Mouse (Mus musculus): Measurements from ENCODE around the gene 4930404N11Rik. TPM values are rescaled to one million over a fixed set of nuclear protein-coding genes. Genes with fewer than 3 reads are reported as not detected.
A peak's percentile ranks its signal among the peaks of the same experiment; 100 is the strongest.

Gene 4930404N11Rik
- polyA plus RNA-seq, 1 experiment, result 30.6 TPM

DNA sequence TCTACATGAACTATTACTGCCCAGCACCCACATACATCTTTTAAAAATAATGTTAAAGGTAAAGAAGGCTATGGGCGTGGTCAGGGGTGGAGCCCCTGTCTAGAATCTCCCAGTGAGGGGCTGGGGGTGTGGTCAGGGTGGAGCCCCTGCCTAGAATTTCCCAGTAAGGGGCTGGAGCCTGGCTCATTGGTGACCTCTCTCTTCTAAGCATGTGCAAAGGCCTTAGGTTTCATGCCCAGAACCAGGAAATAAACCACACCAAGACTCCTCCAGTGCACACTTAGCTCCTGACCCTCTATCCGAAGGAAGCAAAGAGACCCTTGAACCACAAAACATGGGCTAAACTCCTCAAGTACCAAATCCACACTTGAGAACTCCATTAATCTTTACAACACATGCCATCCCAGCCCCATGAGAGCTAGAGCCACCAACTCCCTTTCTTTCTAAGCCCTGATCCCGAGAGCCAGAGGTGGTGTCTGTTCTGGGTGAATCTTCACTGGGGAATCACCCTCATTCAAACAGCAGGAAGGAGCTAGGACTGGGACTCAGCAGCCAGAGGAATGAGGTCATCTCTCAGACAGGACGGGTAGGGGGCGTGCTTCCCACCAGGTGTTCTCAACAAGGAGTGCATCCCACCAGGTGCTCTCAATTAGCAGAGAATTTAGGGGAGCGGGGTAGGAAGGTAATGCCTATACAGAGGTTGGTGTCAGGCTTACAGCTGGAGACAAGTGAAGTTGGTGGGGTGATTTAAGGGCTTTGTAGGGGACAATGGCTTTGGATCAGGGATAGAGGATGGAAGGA is 11.1 kb upstream of the 4930404N11Rik start:
- Histone ChIP-seq H3K36me3 (replicated peaks; ENCODE audit: low read length) (peaks cover 50% of the 10 kb centered on the region), H3K4me1 (peaks cover 87% of the 10 kb centered on the region), H3K4me3 (replicated peaks) (peak overlapping the region; percentile 95), H3K9me3 (no peaks in the 10 kb centered on the region), H3K27me3 (replicated peaks) (no peaks in the 10 kb centered on the region)
- TF ChIP-seq FLI1 (IDR thresholded peaks at IDR 0.05; ENCODE audit: low read length), result no peak
- no peak for TF ChIP-seq GATA1 (IDR thresholded peaks at IDR 0.05; ENCODE audit: borderline replicate concordance, low read length)

DNA sequence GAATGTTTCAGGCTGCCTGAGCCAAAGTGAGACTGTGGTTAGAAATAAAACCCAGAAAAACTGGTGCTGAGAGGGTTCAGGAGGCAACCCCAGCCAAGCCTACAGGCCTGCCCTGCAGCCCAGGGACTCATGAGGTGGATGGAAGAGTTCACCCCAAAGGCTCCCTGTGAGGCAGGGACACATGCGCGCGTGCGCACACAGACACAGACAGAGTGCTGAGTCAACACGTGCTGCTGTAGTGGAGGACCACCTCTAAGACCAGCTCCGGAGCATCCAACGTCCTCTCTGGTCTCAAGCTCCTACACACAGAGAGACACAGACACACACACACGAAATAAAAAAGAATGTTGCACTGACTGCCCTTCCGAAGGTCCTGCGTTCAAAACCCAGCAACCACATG is 9.7 kb upstream of the 4930404N11Rik start:
- TF ChIP-seq FLI1 (IDR thresholded peaks at IDR 0.05; ENCODE audit: low read length), result no peak
- TF ChIP-seq GATA1 (IDR thresholded peaks at IDR 0.05; ENCODE audit: borderline replicate concordance, low read length), result no peak
- H3K36me3 ChIP-seq (replicated peaks; ENCODE audit: low read length), result peaks cover 64% of the 10 kb centered on the region
- H3K4me1 ChIP-seq, result peaks cover 73% of the 10 kb centered on the region
- H3K9me3 ChIP-seq, result no peaks in the 10 kb centered on the region
- H3K4me3 ChIP-seq (replicated peaks), result peak overlapping the region; percentile 42
- H3K27me3 ChIP-seq (replicated peaks), result no peaks in the 10 kb centered on the region

DNA sequence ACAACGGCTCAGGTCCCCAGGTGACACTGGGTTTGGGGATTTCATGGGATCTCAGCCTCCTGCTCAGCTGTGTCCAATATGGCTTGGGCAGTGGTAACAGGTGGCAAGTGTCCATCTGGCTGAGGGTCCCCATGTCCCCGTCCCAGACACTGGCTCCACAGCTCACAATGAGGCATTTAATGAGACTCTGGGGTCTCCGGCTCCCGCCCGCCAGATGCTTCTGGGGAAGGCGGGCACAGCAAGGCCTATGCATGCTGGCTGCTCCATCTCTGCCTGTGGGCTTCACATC is 1.5 kb upstream of the 4930404N11Rik start:
- H3K27me3 ChIP-seq (replicated peaks), result no peaks in the 10 kb centered on the region
- no peaks in the 10 kb centered on the region for H3K9me3 ChIP-seq
- H3K4me1 ChIP-seq, result peaks cover 73% of the 10 kb centered on the region
- TF ChIP-seq FLI1 (IDR thresholded peaks at IDR 0.05; ENCODE audit: low read length) (no peak), GATA1 (IDR thresholded peaks at IDR 0.05; ENCODE audit: borderline replicate concordance, low read length) (no peak)
- H3K36me3 ChIP-seq (replicated peaks; ENCODE audit: low read length), result peaks cover 100% of the 10 kb centered on the region
- H3K4me3 ChIP-seq (replicated peaks), result no peak overlapping the region

DNA sequence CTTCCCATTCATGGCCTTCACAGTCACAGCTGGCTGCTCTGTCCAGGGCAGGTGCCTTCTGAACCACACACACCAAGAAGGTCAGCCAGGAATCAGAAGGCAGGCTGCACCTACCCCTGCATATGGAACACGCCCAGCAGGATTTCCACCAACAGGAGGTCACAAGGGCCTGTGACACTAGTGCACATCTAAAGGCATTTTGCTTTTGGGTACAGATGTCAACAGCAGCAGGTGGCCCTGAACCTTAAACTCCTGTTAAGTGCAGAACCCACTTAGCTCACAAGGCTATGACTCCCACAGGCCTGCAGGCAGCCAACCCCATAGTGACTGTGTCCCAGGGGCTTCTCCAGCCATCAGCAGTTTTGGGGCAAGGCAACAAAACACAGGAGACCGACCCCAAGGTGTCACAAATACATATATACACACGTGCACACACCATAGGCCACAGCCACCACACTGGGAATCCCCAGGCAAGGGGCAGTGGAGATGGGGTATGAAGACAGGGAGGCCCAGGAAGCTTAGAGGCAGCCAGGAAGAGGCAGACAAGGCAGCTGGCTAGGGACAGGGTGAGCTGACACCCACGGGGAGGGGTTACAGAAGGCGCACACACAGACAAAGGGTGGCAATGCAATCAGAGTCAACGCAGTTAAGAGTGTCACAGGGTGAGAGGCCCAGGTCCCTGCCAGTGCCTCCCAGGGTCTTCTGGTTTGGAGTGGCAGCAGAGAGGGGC is 1.0 kb upstream of the 4930404N11Rik start:
- H3K4me3 ChIP-seq (replicated peaks), result peak overlapping the region; percentile 38
- peaks cover 100% of the 10 kb centered on the region for H3K36me3 ChIP-seq (replicated peaks; ENCODE audit: low read length)
- H3K4me1 ChIP-seq, result peaks cover 74% of the 10 kb centered on the region
- H3K9me3 ChIP-seq, result no peaks in the 10 kb centered on the region
- TF ChIP-seq FLI1 (IDR thresholded peaks at IDR 0.05; ENCODE audit: low read length) (no peak), GATA1 (IDR thresholded peaks at IDR 0.05; ENCODE audit: borderline replicate concordance, low read length) (no peak)
- H3K27me3 ChIP-seq (replicated peaks), result no peaks in the 10 kb centered on the region

DNA sequence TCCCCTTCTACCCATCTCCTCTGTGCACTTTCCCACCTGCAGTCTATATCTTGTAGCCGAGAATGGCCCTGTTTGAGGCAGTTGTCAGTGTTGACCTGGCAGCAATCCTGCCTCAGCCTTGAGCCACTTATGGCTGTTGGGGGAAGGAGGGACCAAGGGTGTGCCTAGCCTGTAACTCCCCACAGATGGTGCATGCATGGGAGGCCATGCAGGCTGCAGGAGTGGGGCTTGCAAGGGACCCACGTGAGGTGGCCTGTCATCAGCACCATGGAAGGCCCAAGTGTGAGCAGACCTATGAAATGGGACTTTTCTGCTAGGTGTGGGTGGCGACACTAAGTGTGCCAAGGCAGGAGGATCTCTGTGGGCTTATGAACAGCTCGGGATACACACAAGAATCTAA is 543 bp downstream of the 4930404N11Rik start:
- H3K36me3 ChIP-seq (replicated peaks; ENCODE audit: low read length), result peaks cover 100% of the 10 kb centered on the region
- no peaks in the 10 kb centered on the region for H3K9me3 ChIP-seq
- peak overlapping the region; percentile 4 for H3K4me3 ChIP-seq (replicated peaks)
- H3K27me3 ChIP-seq (replicated peaks), result no peaks in the 10 kb centered on the region
- peaks cover 88% of the 10 kb centered on the region for H3K4me1 ChIP-seq
- TF ChIP-seq FLI1 (IDR thresholded peaks at IDR 0.05; ENCODE audit: low read length) (no peak), GATA1 (IDR thresholded peaks at IDR 0.05; ENCODE audit: borderline replicate concordance, low read length) (no peak)

DNA sequence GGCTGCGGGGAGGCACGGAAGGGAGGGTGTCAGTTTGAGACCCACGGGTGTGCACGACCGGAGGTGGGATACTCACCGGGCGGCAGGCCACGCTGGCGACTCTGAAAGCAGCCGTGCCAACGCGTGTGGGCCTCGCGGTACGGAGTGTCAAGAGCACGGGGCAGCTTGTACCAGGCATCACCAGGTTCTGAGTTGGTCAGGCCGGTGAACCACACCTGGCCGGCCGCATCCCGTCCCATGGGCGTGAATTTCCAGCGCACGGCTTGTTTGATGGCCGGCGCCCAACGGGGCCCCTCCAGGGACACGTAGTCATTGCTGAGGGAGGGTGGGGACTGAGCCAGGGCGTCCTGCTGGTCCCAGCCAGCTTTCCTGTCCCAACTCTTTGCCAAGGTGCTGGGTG is 950 bp downstream of the 4930404N11Rik start:
- Histone ChIP-seq H3K9me3 (no peaks in the 10 kb centered on the region), H3K36me3 (replicated peaks; ENCODE audit: low read length) (peaks cover 100% of the 10 kb centered on the region), H3K4me1 (peaks cover 92% of the 10 kb centered on the region), H3K27me3 (replicated peaks) (no peaks in the 10 kb centered on the region), H3K4me3 (replicated peaks) (no peak overlapping the region)
- TF ChIP-seq GATA1 (IDR thresholded peaks at IDR 0.05; ENCODE audit: borderline replicate concordance, low read length) (no peak), FLI1 (IDR thresholded peaks at IDR 0.05; ENCODE audit: low read length) (no peak)

DNA sequence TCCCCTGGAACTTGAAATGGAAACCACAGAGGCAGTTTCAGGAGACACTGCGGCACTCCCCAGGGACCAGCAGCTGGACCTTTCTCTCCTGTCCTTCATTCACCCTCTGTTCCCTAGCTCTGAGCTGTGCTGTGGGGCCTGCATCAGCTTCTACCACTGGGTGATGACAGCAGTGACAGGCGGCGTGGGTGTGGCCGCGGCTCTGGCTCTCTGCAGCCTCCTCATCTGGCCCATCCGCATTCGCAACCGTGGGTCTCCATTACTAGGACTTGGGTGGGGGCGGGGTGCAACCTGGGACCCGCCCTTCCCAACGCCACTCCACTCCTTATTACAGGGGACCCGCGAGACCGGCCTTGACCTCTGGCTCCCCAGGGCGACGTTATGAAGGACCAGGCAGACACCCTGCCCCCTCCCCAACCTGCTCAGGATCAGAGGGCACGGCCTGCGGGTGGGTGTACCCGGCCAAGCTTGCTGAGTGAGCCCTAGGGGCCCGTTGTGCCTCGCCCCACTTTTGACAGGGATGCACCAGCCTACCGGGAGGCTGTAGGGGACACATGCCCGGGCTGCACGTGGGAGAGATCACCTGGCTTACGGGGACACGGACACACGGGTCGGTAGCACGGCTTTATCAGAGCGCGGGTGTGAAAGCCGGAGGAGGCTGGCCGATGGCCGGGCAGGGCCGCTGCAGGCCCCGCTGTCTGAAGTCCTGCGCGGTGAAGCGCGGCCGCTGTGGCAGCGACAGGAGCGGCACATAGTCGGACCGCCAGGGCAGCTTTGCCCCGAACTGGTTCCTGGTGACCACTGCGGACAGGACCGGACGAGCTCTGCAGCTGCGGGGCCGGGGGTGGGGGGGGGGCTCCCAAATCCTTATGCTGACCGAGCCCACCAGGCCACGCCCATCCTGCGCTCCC is 1.9 kb downstream of the 4930404N11Rik start:
- H3K27me3 ChIP-seq (replicated peaks), result no peaks in the 10 kb centered on the region
- peaks cover 99% of the 10 kb centered on the region for H3K36me3 ChIP-seq (replicated peaks; ENCODE audit: low read length)
- H3K4me1 ChIP-seq, result peaks cover 95% of the 10 kb centered on the region
- TF ChIP-seq GATA1 (IDR thresholded peaks at IDR 0.05; ENCODE audit: borderline replicate concordance, low read length) (no peak), FLI1 (IDR thresholded peaks at IDR 0.05; ENCODE audit: low read length) (no peak)
- H3K4me3 ChIP-seq (replicated peaks), result no peak overlapping the region
- H3K9me3 ChIP-seq, result no peaks in the 10 kb centered on the region

DNA sequence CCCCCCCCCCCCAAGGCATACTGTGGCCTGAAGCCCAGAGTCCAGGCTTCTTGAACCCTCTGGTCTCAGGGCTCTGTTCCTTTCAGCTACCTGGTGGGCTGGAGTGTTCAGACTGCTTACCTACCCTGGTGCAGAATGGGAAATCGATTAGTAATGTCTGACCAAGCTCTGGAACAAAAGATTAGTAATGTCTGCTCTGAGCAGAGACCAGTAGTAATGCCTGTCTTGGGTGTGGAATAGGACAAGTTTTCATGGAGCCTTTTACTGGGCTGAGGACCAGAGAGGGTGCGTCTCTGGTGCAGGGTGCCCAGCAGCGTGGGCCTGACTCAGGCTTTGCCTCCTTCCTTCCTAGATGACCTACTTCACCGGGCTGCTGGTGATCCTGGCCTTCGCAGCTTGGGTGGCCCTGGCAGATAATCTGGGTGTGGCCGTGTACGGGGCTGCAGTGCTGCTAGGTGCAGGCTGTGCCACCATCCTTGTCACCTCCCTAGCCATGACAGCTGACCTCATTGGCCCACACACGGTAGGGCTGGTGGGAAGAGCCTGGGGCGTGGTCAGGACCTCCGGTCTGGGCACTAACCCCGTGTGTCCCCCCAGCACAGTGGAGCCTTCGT is 3.2 kb downstream of the 4930404N11Rik start:
- Histone ChIP-seq H3K4me1 (peaks cover 95% of the 10 kb centered on the region), H3K9me3 (no peaks in the 10 kb centered on the region), H3K36me3 (replicated peaks; ENCODE audit: low read length) (peaks cover 87% of the 10 kb centered on the region), H3K27me3 (replicated peaks) (no peaks in the 10 kb centered on the region), H3K4me3 (replicated peaks) (peak overlapping the region; percentile 28)
- TF ChIP-seq GATA1 (IDR thresholded peaks at IDR 0.05; ENCODE audit: borderline replicate concordance, low read length) (no peak), FLI1 (IDR thresholded peaks at IDR 0.05; ENCODE audit: low read length) (no peak)

DNA sequence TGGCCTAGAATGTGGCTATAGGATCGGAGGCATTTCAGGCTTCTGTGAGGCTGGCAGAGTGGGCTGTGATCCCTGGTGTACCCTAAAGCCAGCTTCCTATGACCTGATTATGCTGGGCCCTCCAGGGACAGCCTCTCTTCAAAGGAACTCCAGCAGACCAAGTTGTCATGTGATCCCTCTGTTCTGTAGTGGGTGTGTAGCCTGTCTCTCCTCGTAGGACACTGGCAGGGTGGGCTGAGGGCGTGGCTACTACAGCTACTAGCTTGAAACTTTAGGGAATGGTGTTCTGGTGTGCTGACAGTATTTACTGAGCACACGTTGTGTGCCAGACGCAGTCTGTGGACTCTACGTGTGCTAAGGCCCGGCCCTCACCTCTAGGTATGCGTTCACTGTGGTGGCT is 4.9 kb downstream of the 4930404N11Rik start:
- Histone ChIP-seq H3K27me3 (replicated peaks) (no peaks in the 10 kb centered on the region), H3K36me3 (replicated peaks; ENCODE audit: low read length) (peaks cover 69% of the 10 kb centered on the region), H3K4me1 (peaks cover 91% of the 10 kb centered on the region), H3K9me3 (no peaks in the 10 kb centered on the region), H3K4me3 (replicated peaks) (peak overlapping the region; percentile 81)
- TF ChIP-seq FLI1 (IDR thresholded peaks at IDR 0.05; ENCODE audit: low read length), result no peak
- TF ChIP-seq GATA1 (IDR thresholded peaks at IDR 0.05; ENCODE audit: borderline replicate concordance, low read length), result no peak

Data from megakaryocyte, embryonic 14.5 days (primary cell).